Mouse (Mus musculus) C2C12 (cell line): ENCODE results near the gene Slc1a3. TPM values are rescaled to one million over a fixed set of nuclear protein-coding genes. Genes with fewer than 3 reads are reported as not detected.

Experiments
- H3K27me3 ChIP-seq: one replicate; pipeline ENCODE4 v1.6.1; 2011; ENCODE audit not compliant: control insufficient read depth, insufficient read depth, insufficient read length
- H3K36me3 ChIP-seq: one replicate; pipeline ENCODE4 v1.6.1; 2011; ENCODE audit not compliant: control insufficient read depth, insufficient read depth
- H3K4me3 ChIP-seq: one replicate; pipeline ENCODE4 v1.5.1; 2011; ENCODE audit warnings: mild to moderate bottlenecking, control low read depth; ENCODE audit not compliant: poor library complexity, insufficient read depth, severe bottlenecking
- H3K79me2 ChIP-seq: one replicate; pipeline ENCODE4 v1.6.1; 2011; ENCODE audit not compliant: control insufficient read depth, insufficient read depth
- H3K79me3 ChIP-seq: one replicate; pipeline ENCODE4 v1.6.1; 2011; ENCODE audit warnings: low read depth, control low read depth
- H3ac ChIP-seq: one replicate; pipeline ENCODE3; 2011; ENCODE audit warnings: low read depth; ENCODE audit not compliant: control insufficient read depth, insufficient read length
- FOSL1 ChIP-seq: IDR thresholded peaks from one replicate; pipeline ENCODE4 v1.8.0; 2011; ENCODE audit warnings: mild to moderate bottlenecking, low read length; ENCODE audit not compliant: poor library complexity, insufficient read depth, severe bottlenecking
- MAX ChIP-seq: IDR thresholded peaks from one replicate; pipeline ENCODE4 v1.6.1; 2011; ENCODE audit warnings: mild to moderate bottlenecking, control low read depth
- MYOD1 ChIP-seq: IDR thresholded peaks from one replicate; pipeline ENCODE4 v1.6.1; 2011; ENCODE audit warnings: low read depth; ENCODE audit not compliant: control insufficient read depth, insufficient read length
- MYOG ChIP-seq: IDR thresholded peaks from one replicate; pipeline ENCODE4 v1.6.1; 2011; ENCODE audit not compliant: control insufficient read depth, insufficient read length; ENCODE audit errors: extremely low read depth
- polyA plus RNA-seq: library from polyadenylated mRNA; unstranded; fragments of >200 nt; fragmentation: generic; extraction: Trizol; gene quantifications from one replicate; pipeline ENCODE4 v1.2.1, GENCODE M21; 2012; ENCODE audit warnings: missing spikeins

Slc1a3 gene
- polyA plus RNA-seq, 1 experiment = 3.8 TPM

DNA sequence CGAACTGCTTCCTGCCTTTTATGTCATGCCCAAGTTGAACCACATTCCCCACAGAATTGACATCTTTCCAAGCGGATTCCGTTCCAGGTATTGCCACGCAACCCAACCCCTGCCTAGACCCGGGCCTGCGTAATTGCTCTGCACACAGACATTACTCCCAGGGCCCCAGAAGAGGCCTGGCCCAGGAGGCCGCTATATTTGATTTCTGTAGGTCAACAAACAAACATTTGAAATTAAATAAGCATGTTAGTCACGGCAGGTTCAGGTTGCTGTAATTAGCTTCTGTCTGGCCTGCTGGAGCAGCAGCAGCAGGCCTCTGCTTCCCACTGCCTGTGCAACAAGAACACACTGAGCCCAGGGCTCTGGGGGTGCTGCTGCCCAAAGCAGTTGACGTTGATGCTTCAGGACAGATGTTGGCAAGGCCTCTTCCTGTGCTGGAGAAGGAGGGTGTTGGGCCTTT, 123.7 kb downstream of the Slc1a3 start:
- Histone ChIP-seq H3K4me3 (no peak overlapping the region), H3K27me3 (no peaks in the 10 kb centered on the region), H3K79me3 (no peaks in the 10 kb centered on the region), H3K79me2 (no peaks in the 10 kb centered on the region), H3ac (no peak overlapping the region), H3K36me3 (no peaks in the 10 kb centered on the region)
- TF ChIP-seq FOSL1 (no peak), MYOD1 (peak; percentile 76), MAX (no peak), MYOG (no peak)

Other genes starting within 250 kb of the Slc1a3 start
- gene Gm2310, start 190.8 kb downstream of the Slc1a3 start, polyA plus RNA-seq = not detected